Mouse (Mus musculus) fibroblast of lung, adult 2 months (primary cell): ENCODE measurements around the gene Cep72.
"Not testable (repeated sequence)": the region's sequence is repeated elsewhere in the genome, so short reads cannot be mapped to it uniquely, and the experiment has no call there.

Experiments used
- DNase-seq: peaks from one replicate; pipeline ENCODE4 v3.0.0-alpha.2; 2011; ENCODE audit warnings: low read depth

Gene Cep72

GRCm38 (mm10) chr13:74061613-74062377 lies at the start of gene Cep72:
Cep72 (minus strand) TSS chr13:74062299.
- peak; percentile 65 for DNase-seq

GRCm38 (mm10) chr13:74107410-74107809 lies 45.3 kb upstream of the Cep72 start:
- no peak for DNase-seq

GRCm38 (mm10) chr13:74104417-74104816 lies 42.3 kb upstream of the Cep72 start:
- no peak for DNase-seq

- DNase-seq, result no peak
Observed at GRCm38 (mm10) chr13:74102831-74103582, 40.9 kb upstream of the Cep72 start.

- DNase-seq, result no peak
Observed at GRCm38 (mm10) chr13:74102108-74102830, 40.2 kb upstream of the Cep72 start.

GRCm38 (mm10) chr13:74098913-74099312 lies 36.8 kb upstream of the Cep72 start:
- no peak for DNase-seq

GRCm38 (mm10) chr13:74096715-74097363 lies 34.7 kb upstream of the Cep72 start:
- DNase-seq, result peak; percentile 29

- DNase-seq, result no peak
Observed at GRCm38 (mm10) chr13:74095936-74096335, 33.8 kb upstream of the Cep72 start.

GRCm38 (mm10) chr13:74090265-74090664 lies 28.2 kb upstream of the Cep72 start:
- no peak for DNase-seq

- DNase-seq, result no peak
Observed at GRCm38 (mm10) chr13:74073369-74073768, 11.3 kb upstream of the Cep72 start.

- no peak for DNase-seq
Observed at GRCm38 (mm10) chr13:74071714-74072113, 9.6 kb upstream of the Cep72 start.

GRCm38 (mm10) chr13:74071244-74071643 lies 9.1 kb upstream of the Cep72 start:
- not testable (repeated sequence) for DNase-seq

- no peak for DNase-seq
Observed at GRCm38 (mm10) chr13:74066576-74066975, 4.5 kb upstream of the Cep72 start.

GRCm38 (mm10) chr13:74063340-74064050 lies 1.4 kb upstream of the Cep72 start:
- no peak for DNase-seq

GRCm38 (mm10) chr13:74062378-74063128 lies 454 bp upstream of the Cep72 start:
- no peak for DNase-seq

- no peak for DNase-seq
Observed at GRCm38 (mm10) chr13:74058081-74058480, 4.0 kb downstream of the Cep72 start.

- DNase-seq, result no peak
Observed at GRCm38 (mm10) chr13:74056194-74056593, 5.9 kb downstream of the Cep72 start.

- no peak for DNase-seq
Observed at GRCm38 (mm10) chr13:74039926-74040325, 22.2 kb downstream of the Cep72 start.

GRCm38 (mm10) chr13:74035776-74036175 lies 26.3 kb downstream of the Cep72 start:
- no peak for DNase-seq

GRCm38 (mm10) chr13:74034756-74035155 lies 27.3 kb downstream of the Cep72 start:
- DNase-seq, result no peak

GRCm38 (mm10) chr13:74031133-74031532 lies 31.0 kb downstream of the Cep72 start:
- no peak for DNase-seq
